Mouse (Mus musculus): ENCODE measurements around the gene Cracr2b.
"Not testable (repeated sequence)": the region's sequence is repeated elsewhere in the genome, so short reads cannot be mapped to it uniquely, and the experiment has no call there.

The Cracr2b gene

GRCm38 (mm10) chr7:141433517-141434400 is 27.1 kb upstream of the Cracr2b start:
- in situ Hi-C loops (cut with MseI, MboI): no loop called here

GRCm38 (mm10) chr7:141434464-141434863 is 26.4 kb upstream of the Cracr2b start:
- in situ Hi-C loops (cut with MseI, MboI): no loop called here

- in situ Hi-C loops (cut with MseI, MboI): no loop called here
These were observed 25.6 kb upstream of the Cracr2b start for GRCm38 (mm10) chr7:141435129-141435855.

GRCm38 (mm10) chr7:141435856-141436522 is 24.9 kb upstream of the Cracr2b start:
- in situ Hi-C loops (cut with MseI, MboI): no loop called here

GRCm38 (mm10) chr7:141436523-141436892 is 24.4 kb upstream of the Cracr2b start:
- in situ Hi-C loops (cut with MseI, MboI): no loop called here

GRCm38 (mm10) chr7:141437178-141438120 is 23.4 kb upstream of the Cracr2b start, which contains the start of gene Slc25a22:
Slc25a22 (minus strand) TSS chr7:141437892.
- in situ Hi-C loops (cut with MseI, MboI): no loop called here

- in situ Hi-C loops (cut with MseI, MboI): no loop called here
These were observed 22.5 kb upstream of the Cracr2b start for GRCm38 (mm10) chr7:141438201-141438968.

- in situ Hi-C loops (cut with MseI, MboI): no loop called here
These were observed 21.7 kb upstream of the Cracr2b start for GRCm38 (mm10) chr7:141439140-141439679.

- in situ Hi-C loops (cut with MseI, MboI): no loop called here
These were observed 21.1 kb upstream of the Cracr2b start for GRCm38 (mm10) chr7:141439811-141440210.

GRCm38 (mm10) chr7:141440613-141441012 is 20.3 kb upstream of the Cracr2b start:
- in situ Hi-C loops (cut with MseI, MboI): no loop called here

- in situ Hi-C loops (cut with MseI, MboI): no loop called here
These were observed 19.4 kb upstream of the Cracr2b start for GRCm38 (mm10) chr7:141441460-141441859.

GRCm38 (mm10) chr7:141442199-141442598 is 18.7 kb upstream of the Cracr2b start:
- in situ Hi-C loops (cut with MseI, MboI): no loop called here

- in situ Hi-C loops (cut with MseI, MboI): no loop called here
These were observed 17.6 kb upstream of the Cracr2b start for GRCm38 (mm10) chr7:141443081-141443821.

- in situ Hi-C loops (cut with MseI, MboI): no loop called here
These were observed 17.1 kb upstream of the Cracr2b start, which contains the start of gene Pidd1 for GRCm38 (mm10) chr7:141443828-141444237. Pidd1 (minus strand) TSS chr7:141444025.

- in situ Hi-C loops (cut with MseI, MboI): not testable (repeated sequence)
These were observed 14.5 kb upstream of the Cracr2b start for GRCm38 (mm10) chr7:141446374-141446773.

GRCm38 (mm10) chr7:141447110-141447991 is 13.5 kb upstream of the Cracr2b start, which contains the start of gene Rplp2:
Rplp2 (plus strand) TSS chr7:141447370.
- in situ Hi-C loops (cut with MseI, MboI): no loop called here

- in situ Hi-C loops (cut with MseI, MboI): no loop called here
These were observed 9.0 kb upstream of the Cracr2b start for GRCm38 (mm10) chr7:141451928-141452327.

- in situ Hi-C loops (cut with MseI, MboI): no loop called here
These were observed 7.3 kb upstream of the Cracr2b start for GRCm38 (mm10) chr7:141453636-141454035.

All from mouse trophoblast stem cell (cell line).